Mouse (Mus musculus) induced T-regulatory cell, adult 2 months (primary cell): ENCODE data around the gene Mtmr12.
A peak's percentile ranks its signal among the peaks of the same experiment; 100 is the strongest.

Experiments
- DNase-seq: peaks from one replicate; pipeline ENCODE4 v3.0.0-alpha.2; 2012; ENCODE audit warnings: low read depth

The Mtmr12 gene

DNA sequence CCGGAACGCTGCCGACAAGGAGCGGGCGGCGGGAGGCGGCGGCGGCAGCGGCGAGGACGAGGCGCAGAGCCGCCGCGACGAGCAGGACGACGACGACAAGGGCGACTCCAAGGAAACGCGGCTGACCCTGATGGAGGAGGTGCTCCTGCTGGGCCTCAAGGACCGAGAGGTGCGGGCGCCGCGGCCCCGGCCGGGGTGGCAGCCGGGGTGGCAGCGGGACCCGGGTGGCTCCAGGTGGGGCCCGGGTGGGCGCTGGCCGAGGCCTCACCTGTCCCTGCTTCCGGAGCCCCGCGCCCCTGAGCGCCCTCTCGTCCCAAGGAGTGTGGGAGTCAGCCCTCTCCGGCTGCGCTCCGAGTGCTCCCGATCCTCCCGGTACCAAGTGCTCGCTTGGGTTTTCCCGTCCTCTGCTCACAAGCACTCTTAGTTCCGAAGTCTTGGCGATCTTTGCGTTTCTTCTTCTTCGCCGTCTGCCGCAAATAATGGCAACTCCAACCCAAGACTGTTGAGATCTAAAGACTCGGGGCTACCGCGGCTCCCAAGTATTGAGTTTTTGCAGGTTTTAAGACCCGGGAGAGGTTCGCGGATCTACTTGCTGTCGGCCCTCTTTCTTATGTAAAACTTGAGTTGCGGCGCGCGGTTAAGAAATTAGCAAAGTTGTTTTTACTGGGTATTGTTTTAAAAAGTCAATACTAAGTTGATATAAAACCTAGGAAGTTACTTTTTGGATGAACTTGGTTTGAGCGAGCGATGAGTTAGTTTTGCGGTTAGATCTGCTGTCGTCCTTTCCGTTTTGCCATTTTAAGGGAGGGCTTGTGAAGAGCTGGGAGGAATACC lies 117.2 kb downstream of the Mtmr12 start, which contains the start of gene 1810049J17Rik:
Gene 1810049J17Rik (minus strand): TSS at position 112 of the 834 bp plus-strand sequence.
- peak; percentile 80 for DNase-seq

DNA sequence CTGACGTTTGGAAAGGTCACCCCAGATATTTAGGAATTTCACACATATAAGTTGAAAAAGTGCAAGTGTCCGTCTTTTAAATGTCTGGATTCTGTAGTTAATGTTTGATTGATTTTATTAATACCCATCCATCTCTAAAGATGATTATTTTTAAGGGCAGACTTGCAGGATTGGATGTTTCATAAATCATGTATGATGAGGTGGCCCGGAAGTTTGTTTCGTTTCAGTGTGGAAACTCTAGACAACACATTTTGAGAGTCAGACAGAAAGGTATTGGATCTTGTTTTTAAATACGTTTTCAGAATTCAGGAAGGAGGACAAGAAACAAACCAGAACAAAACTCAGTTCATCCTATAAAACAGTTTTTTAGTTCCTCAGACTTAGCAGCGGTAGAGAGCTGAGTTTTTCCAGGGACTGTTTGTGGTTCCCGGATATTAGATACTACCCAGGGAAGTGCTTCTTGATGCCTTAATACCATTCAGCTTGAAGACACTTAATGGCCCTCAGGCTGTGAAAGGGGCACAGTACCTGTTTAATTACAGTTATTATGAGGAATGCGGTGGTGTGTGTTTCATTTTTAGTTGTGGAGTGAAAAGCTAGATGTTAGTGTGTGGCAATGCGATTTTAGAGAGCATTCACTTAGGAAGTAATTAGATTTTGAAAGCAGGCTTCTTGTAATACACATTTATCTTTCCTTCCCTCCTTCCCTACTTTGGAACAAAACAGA lies 118.0 kb downstream of the Mtmr12 start:
- DNase-seq, result peak; percentile 78
